Mouse (Mus musculus) frontal cortex, adult 2 months (tissue): ENCODE measurements at regions not wholly inside any gene's neighbourhood (a gene's known extent, or its start where the extent isn't known, plus 50 kb on each side); places are given as distances from the start of the nearest gene placed in this dataset.
A peak's percentile ranks its signal among the peaks of the same experiment; 100 is the strongest.

Source experiments
- DNase-seq, 2 experiments: peaks; one replicate each; pipeline ENCODE4 v3.0.0; 2022; ENCODE audit warnings: low spot score in 1 of 2; ENCODE audit errors: extremely low spot score in 1 of 2

- DNase-seq: no peak
Measured at GRCm38 (mm10) chr10:8667244-8667643, 148.6 kb upstream of the Ust start.

- no peak for DNase-seq
Measured at GRCm38 (mm10) chr10:8658934-8659294, 140.3 kb upstream of the Ust start.

- DNase-seq: no peak
Measured at GRCm38 (mm10) chr10:8658024-8658933, 139.7 kb upstream of the Ust start.

GRCm38 (mm10) chr10:8657176-8658023, 138.8 kb upstream of the Ust start:
- DNase-seq: no peak

- peak; percentile 7 to 39 for DNase-seq
Measured at GRCm38 (mm10) chr10:8653651-8654050, 135.0 kb upstream of the Ust start.

- no peak for DNase-seq
Measured at GRCm38 (mm10) chr10:8642266-8642665, 123.6 kb upstream of the Ust start.

- no peak for DNase-seq
Measured at GRCm38 (mm10) chr10:8624229-8624911, 105.7 kb upstream of the Ust start.

GRCm38 (mm10) chr10:8618676-8619075, 100.1 kb upstream of the Ust start:
- no peak for DNase-seq

GRCm38 (mm10) chr10:8615452-8616025, 96.9 kb upstream of the Ust start:
- DNase-seq: no peak

GRCm38 (mm10) chr10:8589871-8590533, 71.4 kb upstream of the Ust start:
- peak; percentile 8 to 73 for DNase-seq

- no peak for DNase-seq
Measured at GRCm38 (mm10) chr10:8589106-8589505, 70.5 kb upstream of the Ust start.

- DNase-seq: no peak
Measured at GRCm38 (mm10) chr10:8584389-8584908, 65.8 kb upstream of the Ust start.

GRCm38 (mm10) chr10:8583552-8584388, 65.1 kb upstream of the Ust start:
- DNase-seq: no peak

- DNase-seq: no peak
Measured at GRCm38 (mm10) chr10:8580298-8580697, 61.7 kb upstream of the Ust start.

GRCm38 (mm10) chr10:8577642-8578356, 59.2 kb upstream of the Ust start:
- peak in 1 of 2 experiments; percentile 4 for DNase-seq
